Mouse (Mus musculus) heart, embryonic 16.5 days (tissue): Measurements from ENCODE around the gene Cdkn2aipnl. TPM values are rescaled to one million over a fixed set of nuclear protein-coding genes. Genes with fewer than 3 reads are reported as not detected.

Experiments used
- ATAC-seq: fragments of 200-750 bp; cut with Nextera tagmentation; replicated peaks from 2 replicates; pipeline ENCODE4 v1.8.0; 2017; ENCODE audit warnings: moderate number of reproducible peaks; ENCODE audit not compliant: insufficient read depth, low FRiP score; ENCODE audit errors: extremely low read depth
- H3K27ac ChIP-seq: fragments of 300-500 bp; sonication (generic); 2 replicates; pipeline ENCODE4 v1.5.1; 2014; ENCODE audit warnings: mild to moderate bottlenecking, low read length, control low read depth, moderate library complexity
- H3K27me3 ChIP-seq: fragments of 300-500 bp; sonication (generic); 2 replicates; pipeline ENCODE4 v1.6.1; 2014; ENCODE audit warnings: low read length, mixed read lengths; ENCODE audit not compliant: control insufficient read depth, insufficient read depth
- H3K36me3 ChIP-seq: fragments of 300-500 bp; sonication (generic); 2 replicates; pipeline ENCODE4 v1.6.1; 2014; ENCODE audit not compliant: control insufficient read depth, insufficient read depth
- H3K4me1 ChIP-seq: fragments of 300-500 bp; sonication (generic); 2 replicates; pipeline ENCODE4 v1.6.1; 2014; ENCODE audit warnings: low read length, mixed read lengths; ENCODE audit not compliant: control insufficient read depth, insufficient read depth
- H3K4me2 ChIP-seq: fragments of 300-500 bp; sonication (generic); 2 replicates; pipeline ENCODE4 v1.6.1; 2014; ENCODE audit warnings: low read depth, mild to moderate bottlenecking, control low read depth, low read length
- H3K4me3 ChIP-seq: fragments of 300-500 bp; sonication (generic); 2 replicates; pipeline ENCODE4 v1.5.1; 2014; ENCODE audit warnings: mild to moderate bottlenecking, control low read depth, low read length
- H3K9ac ChIP-seq: fragments of 300-500 bp; sonication (generic); 2 replicates; pipeline ENCODE4 v1.6.1; 2014; ENCODE audit warnings: low read length, control low read depth
- H3K9me3 ChIP-seq: fragments of 300-500 bp; sonication (generic); replicated peaks from 2 replicates; pipeline ENCODE4 v1.6.1; 2016; ENCODE audit warnings: low read length; ENCODE audit not compliant: control insufficient read depth
- WGBS: fragments of 180-500 bp; shearing (Covaris S2); extraction: QIAGEN DNeasy Blood & Tissue Kit; methylation state at CpG from one replicate; pipeline ENCODE4 v1.1.7; 2014; 5-methylcytosine and 5-hydroxymethylcytosine counted together
- polyA plus RNA-seq: library from polyadenylated mRNA; unstranded; fragments of >200 nt; fragmentation: Nextera tagmentation; extraction: Ambion mirVana; gene quantifications from 2 replicates; pipeline ENCODE4 v1.2.1, GENCODE M21; 2015

Cdkn2aipnl gene
- 73.0 and 81.1 TPM in 2 replicates for polyA plus RNA-seq

DNA sequence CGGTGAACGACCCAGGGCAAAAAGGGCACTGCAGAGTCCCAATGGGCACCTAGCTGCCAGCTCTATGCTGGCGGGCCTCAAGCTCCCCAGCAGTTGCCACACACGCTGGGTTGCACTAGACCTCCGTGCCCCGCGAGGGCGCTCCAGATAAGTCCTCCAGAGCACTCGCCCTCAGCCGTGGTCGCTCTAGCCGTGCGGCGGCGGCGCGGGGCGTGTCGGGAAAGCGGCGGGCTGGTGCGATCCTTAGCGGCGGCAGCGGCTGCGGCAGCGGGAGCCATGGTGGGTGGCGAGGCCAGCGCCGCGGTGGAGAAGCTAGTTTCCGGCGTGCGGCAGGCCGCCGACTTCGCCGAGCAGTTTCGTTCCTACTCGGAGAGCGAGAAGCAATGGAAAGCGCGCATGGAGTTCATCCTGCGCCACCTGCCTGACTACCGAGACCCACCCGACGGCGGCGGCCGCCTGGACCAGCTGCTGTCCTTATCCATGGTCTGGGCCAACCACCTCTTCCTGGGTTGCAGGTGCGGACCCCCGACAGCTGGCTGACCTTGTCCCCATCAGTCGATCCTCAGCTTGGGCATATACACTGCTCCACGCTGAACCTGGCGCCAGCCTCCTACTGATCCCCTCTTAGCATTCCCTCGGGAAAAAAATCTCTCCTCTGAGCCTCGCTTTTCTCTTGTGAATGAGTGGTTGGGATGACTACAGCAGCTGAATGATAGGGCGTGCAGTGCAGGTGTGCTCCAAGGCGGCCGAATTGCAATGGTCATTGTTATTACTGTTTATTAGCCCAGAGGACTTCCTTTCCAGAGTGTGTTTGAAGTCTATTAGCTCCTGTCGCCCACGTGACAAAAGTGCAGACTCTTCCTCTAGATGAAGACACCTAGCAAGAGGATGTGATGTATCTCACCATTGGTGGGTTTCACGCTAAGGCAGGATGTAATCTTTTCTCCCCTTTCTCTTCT, at the start of gene Cdkn2aipnl:
Cdkn2aipnl (plus strand) TSS at position 219 of the 959 bp plus-strand sequence.
- Histone ChIP-seq H3K4me2 (peak within 1 kb of the TSS; percentile 72), H3K27me3 (no peaks in the 10 kb centered on the region), H3K36me3 (peaks cover 25% of the 10 kb centered on the region), H3K9me3 (no peaks in the 10 kb centered on the region), H3K9ac (peak within 1 kb of the TSS; percentile 73), H3K27ac (peak within 1 kb of the TSS; percentile 30; the same call in 1 of the 2 replicates), H3K4me1 (peaks cover 5% of the 10 kb centered on the region; the same call in 1 of the 2 replicates), H3K4me3 (peak within 1 kb of the TSS; percentile 68)
- WGBS = 2% methylated on average over 63 of the region's 63 CpGs
- ATAC-seq = peak; percentile 84

GRCm38 (mm10) chr11:51917951-51918350, 49.5 kb upstream of the Cdkn2aipnl start:
- Histone ChIP-seq H3K36me3 (no peaks in the 10 kb centered on the region), H3K9ac (no peak overlapping the region), H3K4me2 (no peak overlapping the region), H3K9me3 (no peaks in the 10 kb centered on the region), H3K27ac (no peak overlapping the region), H3K4me1 (peaks cover 20% of the 10 kb centered on the region), H3K4me3 (no peak overlapping the region), H3K27me3 (no peaks in the 10 kb centered on the region)
- no peak for ATAC-seq
- 59% methylated on average over 2 of the region's 2 CpGs for WGBS

DNA sequence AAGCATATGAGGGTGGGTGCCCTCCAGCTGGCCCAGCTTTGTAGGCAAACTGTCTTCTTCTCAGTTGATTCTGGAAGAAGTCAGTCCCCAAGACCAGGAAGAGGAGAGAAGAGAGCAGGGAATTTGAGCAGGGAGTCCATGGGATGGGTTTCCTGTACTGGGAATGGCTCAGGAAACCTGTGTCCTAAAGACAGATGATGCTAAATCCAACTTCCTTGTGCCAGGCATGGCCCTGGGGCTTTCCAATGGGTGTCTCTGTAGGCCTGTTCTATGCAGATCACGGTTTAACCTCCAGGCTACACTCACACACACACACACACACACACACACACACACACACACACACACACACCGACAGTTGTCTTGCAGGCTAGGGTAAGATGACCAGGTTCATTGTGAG, 48.9 kb upstream of the Cdkn2aipnl start:
- WGBS = 89% methylated on average over 2 of the region's 2 CpGs
- no peak overlapping the region for H3K27ac ChIP-seq
- no peak overlapping the region for H3K9ac ChIP-seq
- peaks cover 20% of the 10 kb centered on the region for H3K4me1 ChIP-seq
- H3K4me2 ChIP-seq = no peak overlapping the region
- H3K27me3 ChIP-seq = no peaks in the 10 kb centered on the region
- peaks cover 3% of the 10 kb centered on the region; the same call in 1 of the 2 replicates for H3K9me3 ChIP-seq
- no peak overlapping the region for H3K4me3 ChIP-seq
- no peak for ATAC-seq
- no peaks in the 10 kb centered on the region for H3K36me3 ChIP-seq

DNA sequence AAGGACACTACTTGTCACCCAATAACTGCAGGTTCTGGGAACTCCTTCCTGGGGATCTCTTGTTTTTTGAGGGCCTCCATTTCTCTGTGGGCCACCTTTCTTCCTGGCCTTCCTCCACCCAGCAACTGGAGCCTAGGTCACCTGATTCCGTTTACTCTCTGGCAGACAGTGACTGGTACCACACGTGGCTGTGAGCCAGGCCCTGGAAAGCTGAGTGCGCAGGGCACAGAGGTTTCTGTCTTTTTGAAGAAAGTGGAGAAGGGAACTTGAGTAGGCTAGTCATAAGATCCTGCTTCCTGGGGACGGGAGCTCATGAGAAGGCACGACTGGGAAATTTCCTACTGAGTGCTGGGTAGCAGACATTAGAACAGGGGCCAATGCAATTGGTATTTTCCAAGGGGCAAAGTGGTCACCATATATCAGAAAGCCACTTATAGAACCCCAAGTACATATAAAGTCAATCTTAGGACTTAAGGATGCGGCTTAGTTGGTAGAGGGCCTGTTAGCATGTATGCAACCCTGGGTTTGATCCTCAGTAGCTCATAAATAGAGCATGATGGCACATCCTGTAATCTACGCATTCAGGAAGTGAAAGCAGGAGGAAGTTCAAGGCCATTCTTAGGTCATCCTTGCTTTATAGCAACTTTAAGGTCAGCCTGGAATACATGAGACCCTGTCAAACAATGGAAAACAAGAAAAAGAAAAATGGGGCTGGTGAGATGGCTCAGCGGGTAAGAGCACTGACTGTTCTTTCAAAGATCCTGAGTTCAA, 45.9 kb upstream of the Cdkn2aipnl start:
- WGBS = 71% methylated on average over 8 of the region's 8 CpGs
- no peaks in the 10 kb centered on the region for H3K36me3 ChIP-seq
- no peaks in the 10 kb centered on the region for H3K27me3 ChIP-seq
- no peak for ATAC-seq
- H3K4me1 ChIP-seq = peaks cover 8% of the 10 kb centered on the region
- no peak overlapping the region for H3K4me3 ChIP-seq
- H3K4me2 ChIP-seq = no peak overlapping the region
- peaks cover 6% of the 10 kb centered on the region; the same call in 1 of the 2 replicates for H3K9me3 ChIP-seq
- no peak overlapping the region for H3K9ac ChIP-seq
- H3K27ac ChIP-seq = no peak overlapping the region

DNA sequence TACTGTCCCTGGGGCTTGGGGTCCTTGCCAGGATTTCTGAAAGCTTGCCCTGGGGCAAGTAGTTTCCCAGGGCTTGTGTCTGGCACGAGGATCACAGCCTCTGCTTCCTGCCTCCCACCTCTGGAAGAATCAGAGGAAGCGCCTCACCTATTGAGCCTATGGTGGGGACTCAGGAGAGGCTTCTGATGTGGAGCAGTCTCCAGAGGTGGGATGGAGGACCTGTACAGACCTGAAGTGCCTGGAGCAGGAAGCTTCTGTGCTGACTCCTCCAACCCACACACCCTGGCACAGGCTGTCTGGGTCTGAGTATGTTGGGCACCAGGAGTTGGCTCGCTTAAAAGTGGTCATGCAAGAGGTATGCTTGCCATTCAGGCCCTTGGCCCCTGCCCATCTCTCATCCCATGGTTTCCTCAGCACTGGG, 45.0 kb upstream of the Cdkn2aipnl start:
- no peak overlapping the region; the same call in 1 of the 2 replicates for H3K27ac ChIP-seq
- 76% methylated on average over 3 of the region's 3 CpGs for WGBS
- H3K36me3 ChIP-seq = no peaks in the 10 kb centered on the region
- no peak overlapping the region for H3K4me2 ChIP-seq
- 0 out of 2 replicates have a peak, but pooled peaks cover 2% of the 10 kb centered on the region for H3K4me1 ChIP-seq
- H3K9ac ChIP-seq = no peak overlapping the region
- peaks cover 6% of the 10 kb centered on the region; the same call in 1 of the 2 replicates for H3K9me3 ChIP-seq
- no peaks in the 10 kb centered on the region for H3K27me3 ChIP-seq
- no peak overlapping the region for H3K4me3 ChIP-seq
- no peak for ATAC-seq

- Histone ChIP-seq H3K9ac (no peak overlapping the region), H3K27me3 (no peaks in the 10 kb centered on the region), H3K4me1 (no peaks in the 10 kb centered on the region), H3K9me3 (peaks cover 6% of the 10 kb centered on the region; the same call in 1 of the 2 replicates), H3K27ac (no peak overlapping the region), H3K36me3 (no peaks in the 10 kb centered on the region), H3K4me3 (no peak overlapping the region), H3K4me2 (no peak overlapping the region)
- no peak; the same call in 1 of the 2 replicates for ATAC-seq
- WGBS = 45% methylated on average over 6 of the region's 6 CpGs
Observed at GRCm38 (mm10) chr11:51925595-51925994, 41.9 kb upstream of the Cdkn2aipnl start.

DNA sequence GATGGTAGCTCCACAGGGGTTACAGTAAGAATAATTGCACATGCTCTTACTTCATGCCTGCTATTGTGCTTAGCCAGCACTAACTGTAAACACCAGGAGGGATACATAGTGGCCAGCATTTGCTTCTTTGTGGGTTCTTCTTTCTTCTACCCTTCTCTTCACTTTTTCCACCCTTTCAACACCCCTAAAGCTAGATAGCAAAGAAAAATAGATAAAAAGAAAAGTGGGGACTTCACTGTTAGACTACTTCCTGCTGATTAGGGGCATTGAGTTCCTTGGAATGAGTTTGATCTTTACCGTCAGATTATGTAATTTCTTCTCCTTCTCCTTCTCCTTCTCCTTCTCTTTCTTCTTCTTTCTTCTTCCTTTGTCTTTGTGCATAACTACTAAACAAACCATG, 41.1 kb upstream of the Cdkn2aipnl start:
- ATAC-seq = no peak
- no peaks in the 10 kb centered on the region for H3K27me3 ChIP-seq
- no peaks in the 10 kb centered on the region for H3K36me3 ChIP-seq
- no peak overlapping the region for H3K4me3 ChIP-seq
- 65% methylated on average over 1 of the region's 1 CpGs for WGBS
- H3K9me3 ChIP-seq = peaks cover 6% of the 10 kb centered on the region; the same call in 1 of the 2 replicates
- no peak overlapping the region for H3K9ac ChIP-seq
- H3K4me2 ChIP-seq = no peak overlapping the region
- H3K27ac ChIP-seq = no peak overlapping the region
- H3K4me1 ChIP-seq = no peaks in the 10 kb centered on the region

DNA sequence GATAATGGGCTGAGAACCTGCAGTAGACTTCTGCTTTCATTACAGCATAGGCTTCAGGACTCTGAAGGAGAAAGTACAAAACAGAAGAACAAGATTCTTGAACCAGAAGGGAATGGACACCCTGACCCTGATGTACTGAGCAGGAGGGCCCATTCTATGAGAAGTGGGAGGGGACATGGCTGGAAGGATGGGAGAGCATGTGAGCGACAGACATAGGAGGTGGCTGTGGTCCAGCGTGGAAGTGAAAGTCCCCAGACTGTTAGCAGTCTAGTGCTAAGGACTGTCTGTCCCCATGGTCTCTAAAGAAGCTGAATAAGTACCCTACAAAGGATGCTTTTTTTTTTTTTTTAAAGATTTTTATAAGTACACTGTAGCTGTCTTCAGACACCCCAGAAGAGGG, 40.4 kb upstream of the Cdkn2aipnl start:
- 71% methylated on average over 2 of the region's 2 CpGs for WGBS
- H3K4me1 ChIP-seq = no peaks in the 10 kb centered on the region
- H3K4me2 ChIP-seq = no peak overlapping the region
- no peaks in the 10 kb centered on the region for H3K27me3 ChIP-seq
- H3K9me3 ChIP-seq = peaks cover 6% of the 10 kb centered on the region; the same call in 1 of the 2 replicates
- no peak overlapping the region for H3K9ac ChIP-seq
- H3K36me3 ChIP-seq = no peaks in the 10 kb centered on the region
- no peak for ATAC-seq
- no peak overlapping the region for H3K27ac ChIP-seq
- no peak overlapping the region for H3K4me3 ChIP-seq
